Mouse (Mus musculus) megakaryocyte, embryonic 14.5 days (primary cell): ENCODE data around the gene Pik3c2a. TPM values are rescaled to one million over a fixed set of nuclear protein-coding genes. Genes with fewer than 3 reads are reported as not detected.
A peak's percentile ranks its signal among the peaks of the same experiment; 100 is the strongest.

Experiments
- H3K27me3 ChIP-seq: replicated peaks from 2 replicates; pipeline ENCODE3; 2012; ENCODE audit warnings: inconsistent platforms
- H3K36me3 ChIP-seq: replicated peaks from 2 replicates; pipeline ENCODE3; 2012; ENCODE audit warnings: low read length, inconsistent platforms, mixed read lengths
- H3K4me1 ChIP-seq: 2 replicates; pipeline ENCODE4 v1.6.1; 2012; ENCODE audit warnings: inconsistent platforms
- H3K4me3 ChIP-seq: replicated peaks from 2 replicates; pipeline ENCODE3; 2012; ENCODE audit warnings: moderate library complexity, mild to moderate bottlenecking, inconsistent platforms
- H3K9me3 ChIP-seq: 2 replicates; pipeline ENCODE4 v1.6.1; 2012; ENCODE audit warnings: inconsistent platforms
- FLI1 ChIP-seq: IDR thresholded peaks from 2 replicates; pipeline ENCODE4 v1.6.1; 2012; ENCODE audit warnings: low read length, inconsistent platforms, mixed read lengths
- GATA1 ChIP-seq: IDR thresholded peaks from 3 replicates; pipeline ENCODE4 v1.6.1; 2012; ENCODE audit warnings: mixed read lengths, low read length, inconsistent platforms, borderline replicate concordance
- polyA plus RNA-seq: library from polyadenylated mRNA; stranded (reverse); fragments of >175 nt; gene quantifications from 2 replicates; pipeline ENCODE4 v1.2.3, GENCODE M21; 2012; ENCODE audit warnings: low replicate concordance; ENCODE audit not compliant: insufficient read depth

Pik3c2a gene
- polyA plus RNA-seq, 1 experiment, result not detected

GRCm38 (mm10) chr7:116456964-116457363 is 13.7 kb upstream of the Pik3c2a start:
- Histone ChIP-seq H3K9me3 (peaks cover 17% of the 10 kb centered on the region), H3K27me3 (peaks cover 37% of the 10 kb centered on the region), H3K36me3 (no peaks in the 10 kb centered on the region), H3K4me1 (peaks cover 25% of the 10 kb centered on the region), H3K4me3 (no peak overlapping the region)
- TF ChIP-seq FLI1 (no peak), GATA1 (no peak)

GRCm38 (mm10) chr7:116446645-116447044 is 3.4 kb upstream of the Pik3c2a start:
- TF ChIP-seq FLI1 (no peak), GATA1 (no peak)
- peaks cover 22% of the 10 kb centered on the region for H3K4me1 ChIP-seq

GRCm38 (mm10) chr7:116444326-116444809 is 1.1 kb upstream of the Pik3c2a start:
- peak overlapping the region; percentile 66 for H3K4me3 ChIP-seq
- peaks cover 13% of the 10 kb centered on the region for H3K9me3 ChIP-seq
- H3K4me1 ChIP-seq, result peaks cover 22% of the 10 kb centered on the region
- no peaks in the 10 kb centered on the region for H3K36me3 ChIP-seq
- H3K27me3 ChIP-seq, result peaks cover 64% of the 10 kb centered on the region
- no peak for TF ChIP-seq FLI1
- TF ChIP-seq GATA1, result no peak

More at GRCm38 (mm10) chr7:116446645-116447044, 3.4 kb upstream of the Pik3c2a start:
- H3K36me3 ChIP-seq, result no peaks in the 10 kb centered on the region
- H3K27me3 ChIP-seq, result peaks cover 55% of the 10 kb centered on the region
- no peak overlapping the region for H3K4me3 ChIP-seq
- peaks cover 13% of the 10 kb centered on the region for H3K9me3 ChIP-seq

- H3K4me1 ChIP-seq, result peaks cover 22% of the 10 kb centered on the region
- no peaks in the 10 kb centered on the region for H3K36me3 ChIP-seq
- peaks cover 13% of the 10 kb centered on the region for H3K9me3 ChIP-seq
- peak overlapping the region; percentile 93 for H3K4me3 ChIP-seq
- H3K27me3 ChIP-seq, result peaks cover 64% of the 10 kb centered on the region
- TF ChIP-seq FLI1 (no peak), GATA1 (no peak)
Measured at GRCm38 (mm10) chr7:116443697-116444325, 562 bp upstream of the Pik3c2a start.

GRCm38 (mm10) chr7:116442226-116442625 is 1.0 kb downstream of the Pik3c2a start:
- no peak overlapping the region for H3K4me3 ChIP-seq
- H3K9me3 ChIP-seq, result peaks cover 7% of the 10 kb centered on the region
- no peaks in the 10 kb centered on the region for H3K36me3 ChIP-seq
- TF ChIP-seq FLI1 (no peak), GATA1 (no peak)
- H3K27me3 ChIP-seq, result peaks cover 57% of the 10 kb centered on the region
- H3K4me1 ChIP-seq, result peaks cover 22% of the 10 kb centered on the region

GRCm38 (mm10) chr7:116441346-116441745 is 1.9 kb downstream of the Pik3c2a start:
- Histone ChIP-seq H3K4me3 (no peak overlapping the region), H3K4me1 (peaks cover 19% of the 10 kb centered on the region), H3K27me3 (peaks cover 52% of the 10 kb centered on the region), H3K9me3 (peaks cover 3% of the 10 kb centered on the region), H3K36me3 (no peaks in the 10 kb centered on the region)
- TF ChIP-seq GATA1 (no peak), FLI1 (no peak)

GRCm38 (mm10) chr7:116431661-116432060 is 11.6 kb downstream of the Pik3c2a start:
- no peaks in the 10 kb centered on the region for H3K4me1 ChIP-seq
- H3K9me3 ChIP-seq, result no peaks in the 10 kb centered on the region
- TF ChIP-seq GATA1 (no peak), FLI1 (no peak)
- peaks cover 3% of the 10 kb centered on the region for H3K27me3 ChIP-seq
- H3K36me3 ChIP-seq, result no peaks in the 10 kb centered on the region
- H3K4me3 ChIP-seq, result no peak overlapping the region

- Histone ChIP-seq H3K4me1 (no peaks in the 10 kb centered on the region), H3K9me3 (no peaks in the 10 kb centered on the region), H3K27me3 (peaks cover 3% of the 10 kb centered on the region), H3K4me3 (no peak overlapping the region), H3K36me3 (no peaks in the 10 kb centered on the region)
- TF ChIP-seq FLI1 (no peak), GATA1 (no peak)
Measured at GRCm38 (mm10) chr7:116430926-116431325, 12.3 kb downstream of the Pik3c2a start.

- Histone ChIP-seq H3K27me3 (peaks cover 3% of the 10 kb centered on the region), H3K9me3 (no peaks in the 10 kb centered on the region), H3K36me3 (no peaks in the 10 kb centered on the region), H3K4me3 (no peak overlapping the region), H3K4me1 (no peaks in the 10 kb centered on the region)
- TF ChIP-seq FLI1 (no peak), GATA1 (no peak)
Measured at GRCm38 (mm10) chr7:116427206-116427605, 16.0 kb downstream of the Pik3c2a start.

- Histone ChIP-seq H3K36me3 (no peaks in the 10 kb centered on the region), H3K4me3 (no peak overlapping the region), H3K4me1 (no peaks in the 10 kb centered on the region), H3K27me3 (peaks cover 3% of the 10 kb centered on the region), H3K9me3 (no peaks in the 10 kb centered on the region)
- TF ChIP-seq GATA1 (no peak), FLI1 (no peak)
Measured at GRCm38 (mm10) chr7:116425771-116426170, 17.5 kb downstream of the Pik3c2a start.
